Mouse (Mus musculus): ENCODE results near the gene Luzp2. TPM values are rescaled to one million over a fixed set of nuclear protein-coding genes. Genes with fewer than 3 reads are reported as not detected.

Luzp2 gene
- total RNA-seq, 1 experiment from 2014 or later = not detected

- ATAC-seq (replicated peaks; ENCODE audit: low read depth, poor library complexity, severe bottlenecking) = no peak
These were observed 145.3 kb downstream of the Luzp2 start for GRCm38 (mm10) chr7:54980585-54980984.

- no peak for ATAC-seq (replicated peaks; ENCODE audit: low read depth, poor library complexity, severe bottlenecking)
These were observed 165.1 kb downstream of the Luzp2 start for GRCm38 (mm10) chr7:55000397-55000796.

GRCm38 (mm10) chr7:55009173-55009771 lies 174.0 kb downstream of the Luzp2 start:
- peak; percentile 42; the same call in 1 of the 2 replicates for ATAC-seq (replicated peaks; ENCODE audit: low read depth, poor library complexity, severe bottlenecking)

GRCm38 (mm10) chr7:55133850-55134249 lies 298.6 kb downstream of the Luzp2 start:
- ATAC-seq (replicated peaks; ENCODE audit: low read depth, poor library complexity, severe bottlenecking) = 0 out of 2 replicates have a peak, but pooled peaks have one; percentile 47

GRCm38 (mm10) chr7:55188927-55189326 lies 353.6 kb downstream of the Luzp2 start:
- peak; percentile 62 for ATAC-seq (replicated peaks; ENCODE audit: low read depth, poor library complexity, severe bottlenecking)

- ATAC-seq (replicated peaks; ENCODE audit: low read depth, poor library complexity, severe bottlenecking) = no peak
These were observed 354.2 kb downstream of the Luzp2 start for GRCm38 (mm10) chr7:55189496-55189895.

- peak; percentile 58 for ATAC-seq (replicated peaks; ENCODE audit: low read depth, poor library complexity, severe bottlenecking)
These were observed 355.4 kb downstream of the Luzp2 start for GRCm38 (mm10) chr7:55190655-55191054.

GRCm38 (mm10) chr7:55198806-55199205 lies 363.5 kb downstream of the Luzp2 start:
- no peak for ATAC-seq (replicated peaks; ENCODE audit: low read depth, poor library complexity, severe bottlenecking)

GRCm38 (mm10) chr7:55222997-55223396 lies 387.7 kb downstream of the Luzp2 start:
- no peak for ATAC-seq (replicated peaks; ENCODE audit: low read depth, poor library complexity, severe bottlenecking)

- no peak for ATAC-seq (replicated peaks; ENCODE audit: low read depth, poor library complexity, severe bottlenecking)
These were observed 394.1 kb downstream of the Luzp2 start for GRCm38 (mm10) chr7:55229407-55229806.

All from common myeloid progenitor, adult 5-6 weeks (primary cell).